Mouse (Mus musculus) C2C12 (cell line): ENCODE results near the gene Dppa3. TPM values are rescaled to one million over a fixed set of nuclear protein-coding genes. Genes with fewer than 3 reads are reported as not detected.

ENCODE experiments used
- H3K27me3 ChIP-seq: one replicate; pipeline ENCODE4 v1.6.1; 2011; ENCODE audit not compliant: control insufficient read depth, insufficient read depth, insufficient read length
- H3K36me3 ChIP-seq: one replicate; pipeline ENCODE4 v1.6.1; 2011; ENCODE audit not compliant: control insufficient read depth, insufficient read depth
- H3K4me3 ChIP-seq: one replicate; pipeline ENCODE4 v1.5.1; 2011; ENCODE audit warnings: mild to moderate bottlenecking, control low read depth; ENCODE audit not compliant: poor library complexity, insufficient read depth, severe bottlenecking
- H3K79me2 ChIP-seq: one replicate; pipeline ENCODE4 v1.6.1; 2011; ENCODE audit not compliant: control insufficient read depth, insufficient read depth
- H3K79me3 ChIP-seq: one replicate; pipeline ENCODE4 v1.6.1; 2011; ENCODE audit warnings: low read depth, control low read depth
- H3ac ChIP-seq: one replicate; pipeline ENCODE3; 2011; ENCODE audit warnings: low read depth; ENCODE audit not compliant: control insufficient read depth, insufficient read length
- CEBPB ChIP-seq: IDR thresholded peaks from one replicate; pipeline ENCODE4 v1.6.1; 2011; ENCODE audit warnings: low read depth, mild to moderate bottlenecking, control low read depth, moderate library complexity
- CTCF ChIP-seq: IDR thresholded peaks from one replicate; pipeline ENCODE4 v1.5.1; 2011; ENCODE audit not compliant: control insufficient read depth, insufficient read depth, insufficient read length
- FOSL1 ChIP-seq: IDR thresholded peaks from one replicate; pipeline ENCODE4 v1.8.0; 2011; ENCODE audit warnings: mild to moderate bottlenecking, low read length; ENCODE audit not compliant: poor library complexity, insufficient read depth, severe bottlenecking
- MAX ChIP-seq: IDR thresholded peaks from one replicate; pipeline ENCODE4 v1.6.1; 2011; ENCODE audit warnings: mild to moderate bottlenecking, control low read depth
- MYOD1 ChIP-seq: IDR thresholded peaks from one replicate; pipeline ENCODE4 v1.6.1; 2011; ENCODE audit warnings: low read depth; ENCODE audit not compliant: control insufficient read depth, insufficient read length
- MYOG ChIP-seq: IDR thresholded peaks from one replicate; pipeline ENCODE4 v1.6.1; 2011; ENCODE audit not compliant: control insufficient read depth, insufficient read length; ENCODE audit errors: extremely low read depth
- USF1 ChIP-seq: IDR thresholded peaks from one replicate; pipeline ENCODE4 v1.6.1; 2011; ENCODE audit warnings: low read depth, mild to moderate bottlenecking, control low read depth, moderate library complexity
- long read RNA-seq, 2 experiments: library from polyadenylated mRNA; unstranded; transcript quantifications; one replicate each; pipeline ENCODE4 v2.0.0; 2019 to 2020
- polyA plus RNA-seq: library from polyadenylated mRNA; unstranded; fragments of >200 nt; fragmentation: generic; extraction: Trizol; gene quantifications from one replicate; pipeline ENCODE4 v1.2.1, GENCODE M21; 2012; ENCODE audit warnings: missing spikeins

The Dppa3 gene
- polyA plus RNA-seq: not detected
- long read RNA-seq, experiment 1: 0 reads
- long read RNA-seq, experiment 2: 0 reads

DNA sequence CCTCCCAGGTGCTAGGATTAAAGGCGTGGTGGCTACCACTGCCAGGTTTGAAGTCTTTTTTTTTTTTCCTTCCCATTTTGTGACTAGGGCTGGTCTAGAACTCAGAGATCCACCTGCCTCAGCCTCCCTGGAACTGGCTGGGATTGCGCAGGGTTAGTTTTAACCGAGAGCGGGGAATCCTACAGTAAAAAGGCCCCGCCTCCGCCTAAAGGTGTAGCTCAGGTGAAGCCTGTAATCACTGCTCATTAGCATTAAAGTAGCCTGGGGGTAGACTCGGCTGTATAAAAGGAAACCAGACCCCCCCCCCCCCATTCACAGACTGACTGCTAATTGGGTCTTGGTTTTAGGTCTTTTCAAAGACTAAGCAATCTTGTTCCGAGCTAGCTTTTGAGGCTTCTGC, at the start of gene Dppa3:
Gene Dppa3 (plus strand): TSS at position 301 of the 400 bp plus-strand sequence.
- Histone ChIP-seq H3K4me3 (no peak within 1 kb of the TSS), H3K36me3 (no peaks in the 10 kb centered on the region), H3K27me3 (no peaks in the 10 kb centered on the region), H3K79me3 (no peaks in the 10 kb centered on the region), H3K79me2 (no peaks in the 10 kb centered on the region), H3ac (no peak within 1 kb of the TSS)
- no peak for TF ChIP-seq FOSL1
- no peak for TF ChIP-seq MAX

DNA sequence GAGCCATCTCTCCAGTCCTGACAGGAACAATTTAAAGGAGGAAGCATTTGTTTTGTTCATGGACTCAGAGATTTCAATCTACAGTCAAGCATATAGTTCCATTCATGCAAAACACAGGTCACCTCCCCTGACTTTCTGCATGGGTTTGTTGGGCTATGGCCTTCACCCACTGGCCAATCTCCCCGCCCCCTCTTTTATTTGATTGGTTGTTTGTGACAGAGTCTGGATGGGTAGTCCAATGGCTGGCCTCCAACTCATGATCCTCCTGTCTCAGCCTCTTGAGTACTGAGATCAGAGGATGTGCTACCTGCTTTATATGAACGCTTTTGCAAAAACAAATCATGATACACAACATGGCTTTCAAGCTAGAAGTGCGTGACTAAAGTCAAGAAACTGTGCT, 49.2 kb upstream of the Dppa3 start:
- TF ChIP-seq USF1 (no peak), CEBPB (no peak), MYOG (no peak), CTCF (no peak), FOSL1 (no peak), MAX (no peak), MYOD1 (no peak)
- H3ac ChIP-seq: no peak overlapping the region
- H3K27me3 ChIP-seq: no peaks in the 10 kb centered on the region
- no peak overlapping the region for H3K4me3 ChIP-seq
- no peaks in the 10 kb centered on the region for H3K79me2 ChIP-seq
- no peaks in the 10 kb centered on the region for H3K79me3 ChIP-seq
- H3K36me3 ChIP-seq: no peaks in the 10 kb centered on the region

DNA sequence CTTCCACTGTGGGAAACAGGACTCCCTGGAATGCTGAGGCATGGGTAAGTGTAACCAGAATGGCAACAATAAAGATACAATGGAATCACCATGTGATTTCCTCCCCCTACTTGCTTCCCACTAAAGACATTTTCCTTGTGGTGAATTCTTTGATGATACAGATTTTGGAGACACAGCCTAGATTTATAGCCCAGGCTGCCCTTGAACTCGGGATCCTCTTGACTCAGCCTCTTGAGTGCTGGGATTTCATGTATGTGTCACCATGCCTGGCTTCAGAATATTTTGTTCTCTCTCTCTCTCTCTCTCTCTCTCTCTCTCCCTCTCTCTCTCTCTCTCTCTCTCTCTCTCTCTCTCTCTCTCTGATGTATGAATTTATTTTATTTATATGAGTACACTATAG, 47.1 kb upstream of the Dppa3 start:
- no peak for TF ChIP-seq USF1
- TF ChIP-seq MAX: no peak
- no peak for TF ChIP-seq CTCF
- no peak for TF ChIP-seq CEBPB
- TF ChIP-seq FOSL1: no peak
- TF ChIP-seq MYOD1: no peak
- Histone ChIP-seq H3ac (no peak overlapping the region), H3K36me3 (no peaks in the 10 kb centered on the region), H3K4me3 (no peak overlapping the region), H3K79me3 (no peaks in the 10 kb centered on the region), H3K79me2 (no peaks in the 10 kb centered on the region), H3K27me3 (no peaks in the 10 kb centered on the region)

DNA sequence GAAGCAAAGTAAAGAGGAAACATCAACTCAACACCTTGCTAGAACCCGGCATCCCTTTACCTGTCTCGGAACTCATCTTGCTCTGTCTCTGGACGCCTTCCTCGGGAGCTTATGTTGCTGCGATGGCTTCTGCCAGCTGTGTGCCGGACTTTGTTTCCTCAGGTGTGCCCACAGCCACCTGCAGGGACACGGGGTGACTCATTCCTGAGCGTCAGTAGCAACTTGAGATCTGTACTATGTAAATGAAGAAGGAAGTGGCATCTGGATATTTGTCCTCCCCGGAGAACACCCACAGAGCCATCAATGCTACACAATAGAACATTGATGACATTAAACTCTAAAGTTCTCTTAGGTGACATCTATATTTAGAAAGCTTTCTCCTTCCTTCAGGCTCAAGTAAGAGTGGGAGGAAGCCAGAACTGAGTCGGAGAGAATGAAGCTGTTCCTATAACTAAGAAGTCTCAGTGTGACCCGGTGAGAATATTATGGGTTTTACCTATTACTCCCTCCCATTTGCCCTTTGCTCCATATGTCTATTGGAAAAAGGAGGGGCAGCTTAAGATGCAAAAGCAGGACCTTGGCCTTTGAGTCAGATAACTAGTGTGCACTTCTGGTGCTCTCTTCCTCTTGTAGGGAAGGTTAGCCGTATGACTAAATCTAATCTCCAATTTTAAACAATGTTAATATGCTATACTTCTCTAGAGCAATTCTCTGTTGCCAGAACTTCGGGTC, 35.0 kb upstream of the Dppa3 start:
- Histone ChIP-seq H3K36me3 (no peaks in the 10 kb centered on the region), H3ac (no peak overlapping the region), H3K4me3 (no peak overlapping the region), H3K79me2 (no peaks in the 10 kb centered on the region), H3K79me3 (no peaks in the 10 kb centered on the region), H3K27me3 (no peaks in the 10 kb centered on the region)
- TF ChIP-seq MYOG: no peak
- no peak for TF ChIP-seq CTCF
- TF ChIP-seq MYOD1: no peak
- no peak for TF ChIP-seq FOSL1
- TF ChIP-seq USF1: no peak
- no peak for TF ChIP-seq MAX
- TF ChIP-seq CEBPB: no peak

DNA sequence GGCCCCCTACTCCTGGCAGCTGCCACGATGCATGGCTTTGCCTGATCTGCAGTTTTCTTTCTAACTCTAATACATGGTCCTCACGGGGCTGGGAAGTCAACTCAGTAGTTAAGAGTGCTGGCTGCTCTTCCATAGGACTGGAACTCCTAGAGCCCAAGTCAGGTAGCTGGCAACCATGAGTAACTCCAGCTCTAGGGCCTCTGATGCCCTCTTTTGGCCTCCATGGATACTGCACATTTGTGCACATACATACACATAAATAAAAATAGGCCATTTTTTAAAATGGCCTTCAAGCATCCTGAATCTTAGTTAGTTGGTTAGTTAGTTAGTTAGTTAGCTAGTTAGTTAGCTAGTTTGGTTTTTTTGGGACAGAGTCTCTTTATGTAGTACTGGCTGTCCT, 33.3 kb upstream of the Dppa3 start:
- Histone ChIP-seq H3K79me3 (no peaks in the 10 kb centered on the region), H3K36me3 (no peaks in the 10 kb centered on the region), H3K4me3 (no peak overlapping the region), H3ac (no peak overlapping the region), H3K79me2 (no peaks in the 10 kb centered on the region), H3K27me3 (no peaks in the 10 kb centered on the region)
- TF ChIP-seq CTCF (no peak), MYOD1 (no peak), CEBPB (no peak), USF1 (no peak), MAX (no peak), MYOG (no peak), FOSL1 (no peak)

DNA sequence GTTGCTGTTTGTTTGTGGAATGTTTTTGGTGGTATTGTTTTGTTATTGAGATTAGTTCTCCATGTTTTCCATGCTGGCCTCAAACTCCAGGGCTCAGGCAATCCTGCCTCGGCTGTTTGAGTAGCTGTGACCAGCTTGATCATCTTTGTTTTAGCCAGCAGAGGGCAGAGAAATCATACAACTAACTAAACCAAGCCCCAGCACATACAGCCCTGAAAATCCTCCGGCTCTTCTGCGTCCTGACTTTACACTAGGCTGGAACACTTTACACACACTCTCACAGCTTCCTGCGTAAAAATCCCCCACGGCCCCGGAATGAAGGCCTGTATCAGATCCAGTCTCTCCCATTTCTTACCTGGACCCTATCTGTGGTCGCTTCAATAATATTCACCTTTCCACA, 30.6 kb upstream of the Dppa3 start:
- Histone ChIP-seq H3K79me2 (no peaks in the 10 kb centered on the region), H3ac (no peak overlapping the region), H3K27me3 (no peaks in the 10 kb centered on the region), H3K79me3 (no peaks in the 10 kb centered on the region), H3K36me3 (no peaks in the 10 kb centered on the region), H3K4me3 (no peak overlapping the region)
- TF ChIP-seq USF1 (no peak), CTCF (no peak), FOSL1 (no peak), CEBPB (no peak), MAX (no peak), MYOD1 (no peak), MYOG (no peak)

DNA sequence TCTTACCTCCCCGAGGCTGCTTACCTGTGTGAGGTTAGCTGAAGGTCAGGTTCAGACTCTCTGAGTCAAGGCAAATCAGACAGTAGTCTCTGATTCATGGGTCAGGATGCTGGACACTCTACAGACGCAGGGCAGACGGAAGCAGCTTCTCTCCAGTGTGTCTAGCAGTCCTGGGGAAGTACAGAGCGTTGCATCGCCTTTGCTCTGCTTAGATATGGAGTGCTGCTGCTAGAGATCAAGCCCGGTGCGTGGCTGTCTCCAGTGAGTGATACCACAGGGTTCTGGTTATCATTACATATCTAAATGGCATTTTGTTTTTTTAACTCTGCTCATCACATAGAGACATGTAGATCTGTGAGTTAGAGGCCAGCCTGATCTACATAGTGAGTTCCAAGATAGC, 29.6 kb upstream of the Dppa3 start:
- Histone ChIP-seq H3K36me3 (no peaks in the 10 kb centered on the region), H3ac (no peak overlapping the region), H3K79me3 (no peaks in the 10 kb centered on the region), H3K79me2 (no peaks in the 10 kb centered on the region), H3K4me3 (no peak overlapping the region), H3K27me3 (no peaks in the 10 kb centered on the region)
- TF ChIP-seq MYOD1: no peak
- TF ChIP-seq CEBPB: no peak
- TF ChIP-seq FOSL1: no peak
- no peak for TF ChIP-seq CTCF
- TF ChIP-seq MYOG: no peak
- TF ChIP-seq USF1: no peak
- no peak for TF ChIP-seq MAX
